Mouse (Mus musculus) ES-E14 (cell line): Measurements from ENCODE around the gene A730015C16Rik.

Experiments
- HCFC1 ChIP-seq: IDR thresholded peaks from 2 replicates; pipeline ENCODE4 v1.6.1; 2012; ENCODE audit warnings: low read length, inconsistent platforms, borderline replicate concordance; ENCODE audit not compliant: insufficient read depth
- MAFK ChIP-seq: IDR thresholded peaks from 2 replicates; pipeline ENCODE4 v1.6.1; 2014; ENCODE audit warnings: mild to moderate bottlenecking, low read depth, low read length, inconsistent platforms; ENCODE audit not compliant: insufficient read depth
- ZNF384 ChIP-seq: IDR thresholded peaks from 2 replicates; pipeline ENCODE4 v1.6.1; 2012; ENCODE audit warnings: low read depth, low read length, inconsistent platforms

GRCm38 (mm10) chr4:108873746-108874145 is 25.3 kb upstream of the A730015C16Rik start:
- TF ChIP-seq HCFC1 = no peak
- no peak for TF ChIP-seq ZNF384
- no peak for TF ChIP-seq MAFK
